Mouse (Mus musculus) ES-Bruce4 (cell line): ENCODE measurements around the gene Ccnb1ip1. TPM values are rescaled to one million over a fixed set of nuclear protein-coding genes. Genes with fewer than 3 reads are reported as not detected.

Source experiments
- H3K27ac ChIP-seq: 2 replicates; pipeline ENCODE4 v1.5.1; 2012; ENCODE audit warnings: low read length, inconsistent platforms; ENCODE audit not compliant: insufficient read depth
- H3K27me3 ChIP-seq: 2 replicates; pipeline ENCODE4 v1.6.1; 2012; ENCODE audit warnings: mild to moderate bottlenecking, low read length, inconsistent platforms; ENCODE audit not compliant: control insufficient read depth, poor library complexity, insufficient read depth, severe bottlenecking
- H3K36me3 ChIP-seq: 2 replicates; pipeline ENCODE4 v1.6.1; 2012; ENCODE audit warnings: inconsistent platforms, mild to moderate bottlenecking, low read length, moderate library complexity; ENCODE audit not compliant: control insufficient read depth, poor library complexity, insufficient read depth, severe bottlenecking
- H3K4me1 ChIP-seq: one replicate; pipeline ENCODE4 v1.8.1; 2011; ENCODE audit warnings: low read length; ENCODE audit not compliant: control insufficient read depth, insufficient read depth
- H3K4me3 ChIP-seq: 2 replicates; pipeline ENCODE4 v1.5.1; 2011; ENCODE audit warnings: low read depth, mild to moderate bottlenecking, low read length
- H3K9ac ChIP-seq: 2 replicates; pipeline ENCODE4 v1.6.1; 2012; ENCODE audit warnings: low read depth, mild to moderate bottlenecking, inconsistent platforms; ENCODE audit not compliant: poor library complexity, severe bottlenecking
- H3K9me3 ChIP-seq: replicated peaks from 2 replicates; pipeline ENCODE4 v1.6.1; 2012; ENCODE audit warnings: mild to moderate bottlenecking, low read length, inconsistent platforms; ENCODE audit not compliant: control insufficient read depth, poor library complexity, insufficient read depth, severe bottlenecking
- CTCF ChIP-seq: IDR thresholded peaks from one replicate; pipeline ENCODE4 v1.8.1; 2011; ENCODE audit warnings: low read depth, low read length
- EP300 ChIP-seq: IDR thresholded peaks from 2 replicates; pipeline ENCODE4 v1.6.1; 2011; ENCODE audit warnings: low read depth, low read length; ENCODE audit not compliant: insufficient read depth
- POLR2A ChIP-seq: IDR thresholded peaks from one replicate; pipeline ENCODE4 v1.8.1; 2011; ENCODE audit warnings: low read length; ENCODE audit not compliant: insufficient read depth
- polyA plus RNA-seq: library from polyadenylated mRNA; stranded (reverse); fragments of >200 nt; gene quantifications from 2 replicates; pipeline ENCODE4 v1.2.4, GENCODE M21; 2011; ENCODE audit warnings: low read depth; ENCODE audit not compliant: missing spikeins, insufficient read depth, insufficient read length

Gene Ccnb1ip1
- polyA plus RNA-seq, 1 experiment: not detected

DNA sequence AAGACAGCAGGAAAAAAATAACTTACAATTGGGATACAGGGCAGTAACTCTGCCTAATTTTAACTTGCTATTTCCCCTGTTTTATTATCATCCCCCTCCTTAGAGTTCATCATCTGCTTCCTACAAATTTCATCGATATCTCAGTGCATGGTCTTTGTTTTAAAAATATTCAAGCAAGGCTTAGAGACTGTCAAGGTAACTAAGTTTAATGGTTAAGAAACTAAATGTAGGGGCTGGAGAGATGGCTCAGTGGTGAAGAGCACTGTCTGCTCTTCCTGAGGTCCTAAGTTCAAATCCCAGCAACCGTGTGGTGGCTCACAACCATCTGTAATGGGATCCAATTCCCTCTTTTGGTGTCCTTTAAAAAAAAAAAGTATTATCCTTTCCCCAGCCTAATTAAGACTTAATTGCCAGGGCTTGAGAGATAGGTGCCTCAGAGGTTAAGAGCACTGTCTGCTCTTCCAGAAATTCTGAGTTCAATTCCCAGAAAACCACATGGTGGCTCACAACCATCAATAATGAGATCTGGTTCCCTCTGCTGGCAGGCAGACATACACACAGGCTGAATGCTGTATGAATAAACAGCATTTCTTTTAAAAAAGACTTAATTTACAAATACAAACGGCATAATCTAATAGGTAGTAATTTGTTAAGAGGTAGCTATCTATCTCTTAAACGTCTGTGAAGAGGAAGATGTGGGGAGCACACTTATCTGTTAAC, 4.5 kb downstream of the Ccnb1ip1 start:
- H3K4me3 ChIP-seq: no peak overlapping the region
- no peak for TF ChIP-seq POLR2A
- no peak for TF ChIP-seq CTCF
- no peak for TF ChIP-seq EP300
- H3K27me3 ChIP-seq: no peaks in the 10 kb centered on the region; the same call in 1 of the 2 replicates
- no peaks in the 10 kb centered on the region for H3K9me3 ChIP-seq
- H3K9ac ChIP-seq: no peak overlapping the region
- no peak overlapping the region for H3K27ac ChIP-seq
- H3K4me1 ChIP-seq: no peaks in the 10 kb centered on the region
- no peaks in the 10 kb centered on the region for H3K36me3 ChIP-seq

DNA sequence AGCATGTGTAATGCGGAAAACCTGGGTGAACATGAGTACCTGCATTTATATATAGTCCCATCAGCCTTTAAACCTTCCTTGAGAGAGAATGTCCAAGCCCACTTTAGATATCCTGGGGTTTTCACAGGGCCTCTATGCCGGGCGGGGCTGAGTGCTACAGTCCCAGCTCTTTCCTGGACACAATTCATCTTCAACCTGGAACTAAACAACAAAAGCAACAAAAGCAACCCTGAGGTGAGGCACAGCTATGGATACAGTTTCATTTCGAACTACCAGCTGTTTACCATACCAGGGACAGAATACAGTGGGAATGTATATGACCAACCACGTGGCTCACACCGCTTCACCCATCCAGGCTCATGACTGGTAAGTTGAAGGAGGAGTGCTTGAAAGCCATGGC, 5.1 kb downstream of the Ccnb1ip1 start:
- Histone ChIP-seq H3K4me3 (no peak overlapping the region), H3K27ac (no peak overlapping the region), H3K9me3 (no peaks in the 10 kb centered on the region), H3K36me3 (no peaks in the 10 kb centered on the region), H3K27me3 (no peaks in the 10 kb centered on the region; the same call in 1 of the 2 replicates), H3K9ac (no peak overlapping the region), H3K4me1 (no peaks in the 10 kb centered on the region)
- TF ChIP-seq CTCF (no peak), POLR2A (no peak), EP300 (no peak)

DNA sequence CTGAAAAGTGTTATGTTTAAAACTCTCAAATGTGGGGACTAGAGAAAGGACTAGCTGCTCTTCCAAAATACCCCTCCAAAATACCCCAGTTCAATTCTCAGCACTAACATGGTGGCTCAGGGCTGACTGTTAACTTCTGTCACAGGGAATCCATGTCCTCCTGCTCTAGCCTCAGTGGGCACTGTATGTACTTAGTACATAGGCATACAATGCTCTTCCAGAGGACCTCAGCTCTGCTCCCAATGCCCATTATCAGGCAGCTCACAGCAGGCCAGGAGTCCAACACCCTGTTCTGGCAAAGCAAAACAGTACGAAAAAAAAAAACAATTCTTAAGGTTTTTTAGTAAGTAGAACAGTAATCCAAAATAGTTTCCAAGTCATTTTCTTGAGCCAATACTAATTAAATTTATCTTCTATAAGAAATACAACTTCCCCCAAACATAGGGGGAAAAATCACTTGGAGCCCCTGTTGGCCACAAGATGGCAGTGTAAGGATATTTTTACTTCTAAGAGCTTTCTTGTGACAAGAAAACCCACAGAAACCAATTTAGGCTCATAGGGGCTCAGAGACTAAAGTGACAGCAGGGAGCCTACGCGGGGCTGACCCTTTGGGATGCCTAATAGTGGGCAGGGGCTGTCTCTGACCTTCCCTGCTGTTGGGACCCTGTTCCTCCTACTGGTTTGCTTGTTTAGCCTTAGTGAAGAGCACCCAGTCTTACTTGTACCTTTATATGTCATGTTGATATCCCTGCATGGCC, 7.9 kb downstream of the Ccnb1ip1 start:
- Histone ChIP-seq H3K4me3 (no peak overlapping the region), H3K27ac (no peak overlapping the region), H3K27me3 (no peaks in the 10 kb centered on the region; the same call in 1 of the 2 replicates), H3K36me3 (no peaks in the 10 kb centered on the region), H3K9me3 (no peaks in the 10 kb centered on the region), H3K9ac (no peak overlapping the region), H3K4me1 (no peaks in the 10 kb centered on the region)
- TF ChIP-seq POLR2A: no peak
- no peak for TF ChIP-seq CTCF
- no peak for TF ChIP-seq EP300

DNA sequence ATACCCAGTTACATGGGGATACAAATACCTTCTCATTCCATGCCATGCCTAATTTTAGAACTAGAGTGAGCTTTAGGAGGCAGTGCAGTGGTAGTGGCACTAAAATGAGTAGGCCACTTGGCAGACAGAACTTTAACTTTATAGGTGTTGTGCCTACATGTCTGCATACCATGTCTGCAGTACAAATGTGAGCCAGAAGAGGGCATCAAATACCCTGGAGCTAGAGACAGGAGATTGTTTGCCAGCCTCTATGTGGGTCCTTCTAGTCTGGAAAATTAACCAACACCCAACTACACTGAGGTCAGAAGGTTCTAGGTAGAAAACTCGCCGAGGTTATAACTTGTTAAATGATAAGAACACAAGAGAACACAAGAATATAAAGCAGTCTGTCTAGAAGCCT, 9.0 kb downstream of the Ccnb1ip1 start:
- Histone ChIP-seq H3K9me3 (no peaks in the 10 kb centered on the region), H3K4me3 (no peak overlapping the region), H3K9ac (no peak overlapping the region), H3K36me3 (no peaks in the 10 kb centered on the region), H3K27me3 (no peaks in the 10 kb centered on the region), H3K4me1 (no peaks in the 10 kb centered on the region), H3K27ac (no peak overlapping the region)
- TF ChIP-seq EP300: no peak
- no peak for TF ChIP-seq POLR2A
- no peak for TF ChIP-seq CTCF

DNA sequence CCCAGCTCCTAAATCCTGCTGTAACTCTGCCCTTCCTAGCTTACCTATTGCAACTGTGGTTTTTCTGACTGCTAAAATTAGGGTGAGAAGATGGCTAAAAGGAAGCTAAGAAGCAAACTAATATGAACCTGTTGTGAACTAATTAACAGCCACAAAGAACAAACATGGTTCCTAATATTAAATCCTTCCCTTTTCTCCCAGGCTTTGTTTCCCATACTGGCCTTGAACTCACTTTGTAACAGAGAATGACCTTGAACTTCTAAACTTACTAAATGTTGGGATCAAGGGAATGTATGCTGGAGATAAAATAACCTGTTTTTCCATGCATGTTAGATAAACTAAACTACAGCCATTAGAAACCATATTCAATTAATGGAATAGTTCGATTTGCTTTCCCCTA, 11.1 kb downstream of the Ccnb1ip1 start:
- Histone ChIP-seq H3K9me3 (no peaks in the 10 kb centered on the region), H3K27ac (no peak overlapping the region), H3K4me1 (no peaks in the 10 kb centered on the region), H3K9ac (no peak overlapping the region), H3K4me3 (no peak overlapping the region), H3K27me3 (no peaks in the 10 kb centered on the region), H3K36me3 (no peaks in the 10 kb centered on the region)
- no peak for TF ChIP-seq EP300
- TF ChIP-seq CTCF: no peak
- no peak for TF ChIP-seq POLR2A

DNA sequence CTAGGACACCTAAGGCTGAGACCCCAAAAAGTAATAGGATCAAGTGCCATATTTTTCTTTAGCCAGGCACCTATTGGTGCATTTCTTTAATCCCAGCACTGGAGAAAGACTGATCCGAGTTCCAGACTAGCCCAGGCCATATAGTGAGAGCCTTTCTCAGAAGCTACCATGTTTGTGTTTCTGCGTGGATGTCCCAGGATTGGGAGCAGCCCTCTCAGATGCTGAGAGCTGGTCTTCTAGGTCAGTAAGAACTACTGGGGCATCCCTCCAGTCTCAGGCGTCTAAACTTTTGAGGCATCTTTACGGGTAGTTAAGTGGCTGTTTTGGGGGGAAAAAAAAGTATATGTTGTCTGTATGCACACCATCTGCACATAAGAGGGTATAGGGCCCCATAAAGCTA, 11.6 kb downstream of the Ccnb1ip1 start:
- Histone ChIP-seq H3K4me1 (no peaks in the 10 kb centered on the region), H3K27me3 (no peaks in the 10 kb centered on the region), H3K36me3 (no peaks in the 10 kb centered on the region), H3K9me3 (no peaks in the 10 kb centered on the region), H3K4me3 (no peak overlapping the region), H3K9ac (no peak overlapping the region), H3K27ac (no peak overlapping the region)
- no peak for TF ChIP-seq POLR2A
- TF ChIP-seq CTCF: no peak
- TF ChIP-seq EP300: no peak
